Mouse (Mus musculus) C2C12 (cell line): Measurements from ENCODE around the gene Ebf1.

Experiments used
- CEBPB ChIP-seq: IDR thresholded peaks from one replicate; pipeline ENCODE4 v1.6.1; 2011; ENCODE audit warnings: low read depth, mild to moderate bottlenecking, control low read depth, moderate library complexity
- CTCF ChIP-seq: IDR thresholded peaks from one replicate; pipeline ENCODE4 v1.5.1; 2011; ENCODE audit not compliant: control insufficient read depth, insufficient read depth, insufficient read length
- MAX ChIP-seq: IDR thresholded peaks from one replicate; pipeline ENCODE4 v1.6.1; 2011; ENCODE audit warnings: mild to moderate bottlenecking, control low read depth
- MYOD1 ChIP-seq: IDR thresholded peaks from one replicate; pipeline ENCODE4 v1.6.1; 2011; ENCODE audit warnings: low read depth; ENCODE audit not compliant: control insufficient read depth, insufficient read length
- MYOG ChIP-seq: IDR thresholded peaks from one replicate; pipeline ENCODE4 v1.6.1; 2011; ENCODE audit not compliant: control insufficient read depth, insufficient read length; ENCODE audit errors: extremely low read depth
- USF1 ChIP-seq: IDR thresholded peaks from one replicate; pipeline ENCODE4 v1.6.1; 2011; ENCODE audit warnings: low read depth, mild to moderate bottlenecking, control low read depth, moderate library complexity

GRCm38 (mm10) chr11:44633001-44633693 is 16.0 kb downstream of the Ebf1 start:
- TF ChIP-seq MAX = no peak
- no peak for TF ChIP-seq CTCF
- TF ChIP-seq USF1 = no peak
- TF ChIP-seq CEBPB = no peak
- TF ChIP-seq MYOD1 = no peak
- no peak for TF ChIP-seq MYOG
